Mouse (Mus musculus) liver, embryonic 16.5 days (tissue): Measurements from ENCODE around the gene Flg. TPM values are rescaled to one million over a fixed set of nuclear protein-coding genes. Genes with fewer than 3 reads are reported as not detected.

Experiments
- ATAC-seq: fragments of 200-750 bp; cut with Nextera tagmentation; 2 replicates; pipeline ENCODE4 v1.8.0; 2017; ENCODE audit warnings: low read depth, mild to moderate bottlenecking, moderate number of reproducible peaks, moderate library complexity
- H3K27ac ChIP-seq: fragments of 300-500 bp; sonication (generic); 2 replicates; pipeline ENCODE4 v1.5.1; 2014; ENCODE audit warnings: mild to moderate bottlenecking, low read length
- H3K27me3 ChIP-seq: fragments of 300-500 bp; sonication (generic); 2 replicates; pipeline ENCODE4 v1.6.1; 2014; ENCODE audit warnings: low read depth, low read length, mixed read lengths; ENCODE audit not compliant: control insufficient read depth, insufficient read depth
- H3K36me3 ChIP-seq: fragments of 300-500 bp; sonication (generic); 2 replicates; pipeline ENCODE4 v1.6.1; 2014; ENCODE audit warnings: mild to moderate bottlenecking; ENCODE audit not compliant: control insufficient read depth, insufficient read depth
- H3K4me1 ChIP-seq: fragments of 300-500 bp; sonication (generic); 2 replicates; pipeline ENCODE4 v1.6.1; 2014; ENCODE audit warnings: low read depth, low read length, mixed read lengths; ENCODE audit not compliant: control insufficient read depth
- H3K4me2 ChIP-seq: fragments of 300-500 bp; sonication (generic); 2 replicates; pipeline ENCODE4 v1.6.1; 2014; ENCODE audit warnings: low read depth, low read length, mixed read lengths
- H3K4me3 ChIP-seq: fragments of 300-500 bp; sonication (generic); 2 replicates; pipeline ENCODE4 v1.5.1; 2014; ENCODE audit warnings: low read depth, mild to moderate bottlenecking, low read length
- H3K9ac ChIP-seq: fragments of 300-500 bp; sonication (generic); 2 replicates; pipeline ENCODE4 v1.6.1; 2014; ENCODE audit warnings: low read depth, low read length
- H3K9me3 ChIP-seq: fragments of 300-500 bp; sonication (generic); replicated peaks from 2 replicates; pipeline ENCODE4 v1.6.1; 2016; ENCODE audit warnings: low read length; ENCODE audit not compliant: control insufficient read depth
- WGBS: fragments of 180-500 bp; shearing (Covaris S2); extraction: QIAGEN DNeasy Blood & Tissue Kit; methylation state at CpG from one replicate; pipeline ENCODE4 v1.1.7; 2014; ENCODE audit not compliant: insufficient replicate concordance; 5-methylcytosine and 5-hydroxymethylcytosine counted together
- polyA plus RNA-seq: library from polyadenylated mRNA; unstranded; fragments of >200 nt; fragmentation: Nextera tagmentation; extraction: Ambion mirVana; gene quantifications from 2 replicates; pipeline ENCODE4 v1.2.1, GENCODE M21; 2015

Flg gene
- polyA plus RNA-seq, result not detected in 2 replicates

- no peak for ATAC-seq
- Histone ChIP-seq H3K4me1 (no peaks in the 10 kb centered on the region), H3K9ac (no peak within 1 kb of the TSS), H3K36me3 (no peaks in the 10 kb centered on the region), H3K27ac (no peak within 1 kb of the TSS), H3K4me2 (no peak within 1 kb of the TSS), H3K9me3 (no peaks in the 10 kb centered on the region), H3K4me3 (no peak within 1 kb of the TSS), H3K27me3 (no peaks in the 10 kb centered on the region)
- 64% methylated on average over 2 of the region's 2 CpGs for WGBS
These were observed at the start of gene Flg for GRCm38 (mm10) chr3:93273223-93273622. Gene Flg, plus strand, starts transcription at chr3:93273523.

GRCm38 (mm10) chr3:93297542-93297941 is 24.2 kb downstream of the Flg start:
- Histone ChIP-seq H3K36me3 (no peaks in the 10 kb centered on the region), H3K27me3 (no peaks in the 10 kb centered on the region), H3K27ac (no peak overlapping the region), H3K4me2 (no peak overlapping the region), H3K9ac (no peak overlapping the region), H3K4me1 (no peaks in the 10 kb centered on the region), H3K9me3 (no peaks in the 10 kb centered on the region), H3K4me3 (no peak overlapping the region)
- 52% methylated on average over 2 of the region's 2 CpGs for WGBS
- no peak for ATAC-seq

GRCm38 (mm10) chr3:93299832-93300231 is 26.5 kb downstream of the Flg start:
- Histone ChIP-seq H3K36me3 (no peaks in the 10 kb centered on the region), H3K27ac (no peak overlapping the region), H3K4me3 (no peak overlapping the region), H3K9me3 (no peaks in the 10 kb centered on the region), H3K27me3 (no peaks in the 10 kb centered on the region), H3K4me1 (no peaks in the 10 kb centered on the region), H3K4me2 (no peak overlapping the region), H3K9ac (no peak overlapping the region)
- 65% methylated on average over 6 of the region's 6 CpGs for WGBS
- no peak for ATAC-seq

- Histone ChIP-seq H3K4me2 (no peak overlapping the region), H3K36me3 (no peaks in the 10 kb centered on the region), H3K27me3 (no peaks in the 10 kb centered on the region), H3K9me3 (no peaks in the 10 kb centered on the region), H3K4me3 (no peak overlapping the region), H3K27ac (no peak overlapping the region), H3K9ac (no peak overlapping the region), H3K4me1 (no peaks in the 10 kb centered on the region)
- ATAC-seq, result no peak
- 53% methylated on average over 3 of the region's 3 CpGs for WGBS
These were observed 28.6 kb downstream of the Flg start for GRCm38 (mm10) chr3:93301896-93302295.

- Histone ChIP-seq H3K27ac (no peak overlapping the region), H3K27me3 (no peaks in the 10 kb centered on the region), H3K36me3 (no peaks in the 10 kb centered on the region), H3K9ac (no peak overlapping the region), H3K4me3 (no peak overlapping the region), H3K4me1 (no peaks in the 10 kb centered on the region), H3K9me3 (no peaks in the 10 kb centered on the region), H3K4me2 (no peak overlapping the region)
- 56% methylated on average over 2 of the region's 2 CpGs for WGBS
- no peak for ATAC-seq
These were observed 32.8 kb downstream of the Flg start for GRCm38 (mm10) chr3:93306142-93306541.

GRCm38 (mm10) chr3:93311371-93311770 is 38.0 kb downstream of the Flg start:
- no peaks in the 10 kb centered on the region for H3K9me3 ChIP-seq
- H3K27me3 ChIP-seq, result no peaks in the 10 kb centered on the region
- no peak overlapping the region for H3K4me2 ChIP-seq
- no peak overlapping the region for H3K4me3 ChIP-seq
- H3K4me1 ChIP-seq, result no peaks in the 10 kb centered on the region
- no peak overlapping the region for H3K9ac ChIP-seq
- 58% methylated on average over 3 of the region's 3 CpGs for WGBS
- no peaks in the 10 kb centered on the region for H3K36me3 ChIP-seq
- H3K27ac ChIP-seq, result no peak overlapping the region
- no peak for ATAC-seq

GRCm38 (mm10) chr3:93314388-93314787 is 41.1 kb downstream of the Flg start:
- Histone ChIP-seq H3K9ac (no peak overlapping the region), H3K36me3 (no peaks in the 10 kb centered on the region), H3K4me1 (no peaks in the 10 kb centered on the region), H3K27ac (no peak overlapping the region), H3K4me2 (no peak overlapping the region), H3K9me3 (no peaks in the 10 kb centered on the region), H3K27me3 (no peaks in the 10 kb centered on the region), H3K4me3 (no peak overlapping the region)
- WGBS, result 66% methylated on average over 1 of the region's 1 CpGs
- no peak for ATAC-seq

GRCm38 (mm10) chr3:93319449-93319848 is 46.1 kb downstream of the Flg start, which contains the start of gene Hrnr:
Gene Hrnr, plus strand, starts transcription at chr3:93319749.
- 62% methylated on average over 2 of the region's 2 CpGs for WGBS
- Histone ChIP-seq H3K9me3 (no peaks in the 10 kb centered on the region), H3K4me1 (no peaks in the 10 kb centered on the region), H3K27me3 (no peaks in the 10 kb centered on the region), H3K36me3 (no peaks in the 10 kb centered on the region), H3K4me2 (no peak within 1 kb of the TSS), H3K9ac (no peak within 1 kb of the TSS), H3K4me3 (no peak within 1 kb of the TSS), H3K27ac (no peak within 1 kb of the TSS)
- ATAC-seq, result no peak

GRCm38 (mm10) chr3:93337749-93338148 is 64.4 kb downstream of the Flg start:
- H3K27ac ChIP-seq, result no peak overlapping the region
- no peak for ATAC-seq
- H3K4me2 ChIP-seq, result no peak overlapping the region
- no peaks in the 10 kb centered on the region for H3K4me1 ChIP-seq
- no peak overlapping the region for H3K9ac ChIP-seq
- no peaks in the 10 kb centered on the region for H3K27me3 ChIP-seq
- H3K9me3 ChIP-seq, result no peaks in the 10 kb centered on the region
- no peak overlapping the region for H3K4me3 ChIP-seq
- H3K36me3 ChIP-seq, result no peaks in the 10 kb centered on the region

GRCm38 (mm10) chr3:93340021-93340420 is 66.7 kb downstream of the Flg start:
- H3K4me3 ChIP-seq, result no peak overlapping the region
- WGBS, result 66% methylated on average over 4 of the region's 4 CpGs
- no peaks in the 10 kb centered on the region for H3K27me3 ChIP-seq
- no peak overlapping the region for H3K4me2 ChIP-seq
- no peak overlapping the region for H3K9ac ChIP-seq
- no peak for ATAC-seq
- H3K9me3 ChIP-seq, result no peaks in the 10 kb centered on the region
- no peaks in the 10 kb centered on the region for H3K4me1 ChIP-seq
- H3K36me3 ChIP-seq, result no peaks in the 10 kb centered on the region
- H3K27ac ChIP-seq, result no peak overlapping the region
